Mouse (Mus musculus): ENCODE measurements around the gene Sult4a1.

Sult4a1 gene

GRCm38 (mm10) chr15:84105105-84105923, at the start of gene Sult4a1:
Sult4a1 (minus strand) TSS chr15:84105754.
- WGBS = 1% methylated on average over 77 of the region's 77 CpGs

GRCm38 (mm10) chr15:84140929-84141328, 35.4 kb upstream of the Sult4a1 start:
- WGBS = 79% methylated on average over 5 of the region's 5 CpGs

- WGBS = 80% methylated on average over 3 of the region's 3 CpGs
These were observed 34.6 kb upstream of the Sult4a1 start for GRCm38 (mm10) chr15:84140109-84140508.

- 93% methylated on average over 5 of the region's 5 CpGs for WGBS
These were observed 34.0 kb upstream of the Sult4a1 start for GRCm38 (mm10) chr15:84139592-84140005.

GRCm38 (mm10) chr15:84136473-84137415, 31.2 kb upstream of the Sult4a1 start:
- WGBS = 67% methylated on average over 12 of the region's 12 CpGs

GRCm38 (mm10) chr15:84135472-84135871, 29.9 kb upstream of the Sult4a1 start:
- 90% methylated on average over 5 of the region's 5 CpGs for WGBS

GRCm38 (mm10) chr15:84133440-84133839, 27.9 kb upstream of the Sult4a1 start:
- WGBS = 71% methylated on average over 4 of the region's 4 CpGs

GRCm38 (mm10) chr15:84131971-84132370, 26.4 kb upstream of the Sult4a1 start:
- 94% methylated on average over 7 of the region's 7 CpGs for WGBS

- WGBS = 52% methylated on average over 16 of the region's 16 CpGs
These were observed 25.7 kb upstream of the Sult4a1 start for GRCm38 (mm10) chr15:84131096-84131786.

GRCm38 (mm10) chr15:84126871-84127270, 21.3 kb upstream of the Sult4a1 start:
- WGBS = 46% methylated on average over 5 of the region's 5 CpGs

GRCm38 (mm10) chr15:84126447-84126846, 20.9 kb upstream of the Sult4a1 start:
- WGBS = 76% methylated on average over 4 of the region's 4 CpGs

- WGBS = 79% methylated on average over 7 of the region's 7 CpGs
These were observed 18.5 kb upstream of the Sult4a1 start for GRCm38 (mm10) chr15:84124086-84124485.

- 79% methylated on average over 8 of the region's 8 CpGs for WGBS
These were observed 17.5 kb upstream of the Sult4a1 start, which contains the start of gene Pnpla5 for GRCm38 (mm10) chr15:84123075-84123474. Pnpla5 (minus strand) TSS chr15:84123175.

GRCm38 (mm10) chr15:84121036-84121435, 15.5 kb upstream of the Sult4a1 start:
- 70% methylated on average over 7 of the region's 7 CpGs for WGBS

GRCm38 (mm10) chr15:84120612-84121011, 15.1 kb upstream of the Sult4a1 start:
- 40% methylated on average over 6 of the region's 6 CpGs for WGBS

- whole genome bisulfite sequencing = 97% methylated on average over 1 of the region's 1 CpGs
These were observed 10.9 kb upstream of the Sult4a1 start for GRCm38 (mm10) chr15:84116466-84116865.

- 53% methylated on average over 5 of the region's 5 CpGs for WGBS
These were observed 10.2 kb upstream of the Sult4a1 start for GRCm38 (mm10) chr15:84115727-84116126.

- 79% methylated on average over 6 of the region's 6 CpGs for WGBS
These were observed 8.3 kb upstream of the Sult4a1 start for GRCm38 (mm10) chr15:84113873-84114272.

GRCm38 (mm10) chr15:84108899-84109298, 3.3 kb upstream of the Sult4a1 start:
- WGBS = 35% methylated on average over 13 of the region's 13 CpGs

- 13% methylated on average over 12 of the region's 12 CpGs for WGBS
These were observed 458 bp upstream of the Sult4a1 start for GRCm38 (mm10) chr15:84105924-84106500.

- WGBS = 64% methylated on average over 7 of the region's 7 CpGs
These were observed 928 bp downstream of the Sult4a1 start for GRCm38 (mm10) chr15:84104626-84105025.
